Mouse (Mus musculus): ENCODE results near the gene Gpr15.

The Gpr15 gene

GRCm38 (mm10) chr16:58701779-58702178 lies 17.1 kb downstream of the Gpr15 start:
- DNase-seq (ENCODE audit: low spot score), result no peak

GRCm38 (mm10) chr16:58700816-58701424 lies 17.9 kb downstream of the Gpr15 start:
- no peak for DNase-seq (ENCODE audit: low spot score)

GRCm38 (mm10) chr16:58700174-58700573 lies 18.7 kb downstream of the Gpr15 start:
- DNase-seq (ENCODE audit: low spot score), result no peak

- DNase-seq (ENCODE audit: low spot score), result no peak
Measured at GRCm38 (mm10) chr16:58697261-58697660, 21.6 kb downstream of the Gpr15 start.

- no peak for DNase-seq (ENCODE audit: low spot score)
Measured at GRCm38 (mm10) chr16:58696796-58697195, 22.1 kb downstream of the Gpr15 start.

GRCm38 (mm10) chr16:58694091-58694490 lies 24.8 kb downstream of the Gpr15 start:
- no peak for DNase-seq (ENCODE audit: low spot score)

- DNase-seq (ENCODE audit: low spot score), result no peak
Measured at GRCm38 (mm10) chr16:58690322-58690732, 28.5 kb downstream of the Gpr15 start.

- DNase-seq (ENCODE audit: low spot score), result no peak
Measured at GRCm38 (mm10) chr16:58689555-58690169, 29.2 kb downstream of the Gpr15 start.

GRCm38 (mm10) chr16:58688534-58688933 lies 30.3 kb downstream of the Gpr15 start:
- DNase-seq (ENCODE audit: low spot score), result no peak

- no peak for DNase-seq (ENCODE audit: low spot score)
Measured at GRCm38 (mm10) chr16:58685548-58686537, 33.0 kb downstream of the Gpr15 start.

GRCm38 (mm10) chr16:58684537-58684936 lies 34.3 kb downstream of the Gpr15 start:
- DNase-seq (ENCODE audit: low spot score), result no peak

- DNase-seq (ENCODE audit: low spot score), result no peak
Measured at GRCm38 (mm10) chr16:58683911-58684310, 35.0 kb downstream of the Gpr15 start.

- no peak for DNase-seq (ENCODE audit: low spot score)
Measured at GRCm38 (mm10) chr16:58682870-58683269, 36.0 kb downstream of the Gpr15 start.

- DNase-seq (ENCODE audit: low spot score), result no peak
Measured at GRCm38 (mm10) chr16:58682046-58682445, 36.8 kb downstream of the Gpr15 start.

GRCm38 (mm10) chr16:58678660-58679059 lies 40.2 kb downstream of the Gpr15 start:
- no peak for DNase-seq (ENCODE audit: low spot score)

- no peak for DNase-seq (ENCODE audit: low spot score)
Measured at GRCm38 (mm10) chr16:58677491-58677890, 41.4 kb downstream of the Gpr15 start.

GRCm38 (mm10) chr16:58676633-58677032 lies 42.2 kb downstream of the Gpr15 start:
- DNase-seq (ENCODE audit: low spot score), result no peak

GRCm38 (mm10) chr16:58676156-58676555 lies 42.7 kb downstream of the Gpr15 start:
- no peak for DNase-seq (ENCODE audit: low spot score)

- no peak for DNase-seq (ENCODE audit: low spot score)
Measured at GRCm38 (mm10) chr16:58675256-58675655, 43.6 kb downstream of the Gpr15 start.

- DNase-seq (ENCODE audit: low spot score), result no peak
Measured at GRCm38 (mm10) chr16:58673811-58674410, 45.0 kb downstream of the Gpr15 start.

GRCm38 (mm10) chr16:58672396-58672795 lies 46.5 kb downstream of the Gpr15 start:
- DNase-seq (ENCODE audit: low spot score), result no peak

Measured in embryo, embryonic 10.5 days (tissue).